Mouse (Mus musculus) hindbrain, embryonic 14.5 days (tissue): ENCODE results near the gene Wdr27. TPM values are rescaled to one million over a fixed set of nuclear protein-coding genes. Genes with fewer than 3 reads are reported as not detected.
"Not testable (repeated sequence)": the region's sequence is repeated elsewhere in the genome, so short reads cannot be mapped to it uniquely, and the experiment has no call there.

Experiments used
- ATAC-seq: fragments of 200-750 bp; cut with Nextera tagmentation; 2 replicates; pipeline ENCODE4 v1.8.0; 2017; ENCODE audit warnings: moderate number of reproducible peaks, mild to moderate bottlenecking, moderate TSS enrichment, moderate library complexity; ENCODE audit not compliant: low FRiP score
- DNase-seq: peaks from one replicate; pipeline ENCODE4 v3.0.0-alpha.2; 2015; ENCODE audit warnings: low spot score
- H3K27ac ChIP-seq: fragments of 300-500 bp; sonication (generic); 2 replicates; pipeline ENCODE4 v1.5.1; 2014; ENCODE audit warnings: mild to moderate bottlenecking, moderate library complexity
- H3K27me3 ChIP-seq: fragments of 300-500 bp; sonication (generic); 2 replicates; pipeline ENCODE4 v1.6.1; 2014; ENCODE audit warnings: mild to moderate bottlenecking, low read length, mixed read lengths; ENCODE audit not compliant: control insufficient read depth, insufficient read depth
- H3K36me3 ChIP-seq: fragments of 300-500 bp; sonication (generic); replicated peaks from 2 replicates; pipeline ENCODE4 v1.6.1; 2014; ENCODE audit not compliant: control insufficient read depth, insufficient read depth
- H3K4me1 ChIP-seq: fragments of 300-500 bp; sonication (generic); replicated peaks from 2 replicates; pipeline ENCODE4 v1.6.1; 2014; ENCODE audit warnings: antibody characterized with exemption, low read length, mixed read lengths; ENCODE audit not compliant: control insufficient read depth, insufficient read depth
- H3K4me2 ChIP-seq: fragments of 300-500 bp; sonication (generic); replicated peaks from 2 replicates; pipeline ENCODE4 v1.6.1; 2014; ENCODE audit warnings: mild to moderate bottlenecking, moderate library complexity
- H3K4me3 ChIP-seq: fragments of 300-500 bp; sonication (generic); replicated peaks from 2 replicates; pipeline ENCODE4 v1.5.1; 2014; ENCODE audit warnings: mild to moderate bottlenecking, low read length
- H3K9ac ChIP-seq: fragments of 300-500 bp; sonication (generic); 2 replicates; pipeline ENCODE4 v1.6.1; 2014
- H3K9me3 ChIP-seq: fragments of 300-500 bp; sonication (generic); 2 replicates; pipeline ENCODE4 v1.6.1; 2016; ENCODE audit warnings: low read length; ENCODE audit not compliant: control insufficient read depth
- WGBS: fragments of 180-500 bp; shearing (Covaris S2); extraction: QIAGEN DNeasy Blood & Tissue Kit; methylation state at CpG from one replicate; pipeline ENCODE4 v1.1.7; 2014; 5-methylcytosine and 5-hydroxymethylcytosine counted together
- polyA plus RNA-seq: library from polyadenylated mRNA; unstranded; fragments of >200 nt; fragmentation: Nextera tagmentation; extraction: Ambion mirVana; gene quantifications from 2 replicates; pipeline ENCODE4 v1.2.1, GENCODE M21; 2014

The Wdr27 gene
- polyA plus RNA-seq, 1 experiment from 2014 or later: 9.8 TPM

DNA sequence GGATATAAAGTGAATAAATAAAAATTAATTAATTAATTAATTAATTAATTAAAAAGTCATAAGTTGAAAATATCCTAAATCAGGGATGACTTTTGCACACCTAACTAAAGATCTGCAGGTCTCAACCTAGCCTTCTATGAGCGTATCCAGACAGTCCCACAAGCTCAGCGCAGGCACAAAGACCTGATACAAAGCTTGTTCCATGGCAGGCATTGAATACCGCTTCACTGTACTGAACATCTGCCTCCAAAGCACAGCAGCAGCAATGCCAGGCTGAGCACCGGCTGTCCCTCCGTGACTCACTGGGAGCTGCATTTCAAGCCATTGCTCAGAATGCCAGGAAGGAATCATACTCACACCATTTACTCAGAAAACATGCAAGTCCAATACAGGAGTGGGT lies 32.2 kb downstream of the Wdr27 start:
- no peaks in the 10 kb centered on the region for H3K9me3 ChIP-seq
- no peaks in the 10 kb centered on the region for H3K4me1 ChIP-seq
- ATAC-seq: no peak
- no peak for DNase-seq
- no peaks in the 10 kb centered on the region for H3K27me3 ChIP-seq
- H3K4me2 ChIP-seq: no peak overlapping the region
- no peak overlapping the region for H3K4me3 ChIP-seq
- no peak overlapping the region for H3K9ac ChIP-seq
- WGBS: 94% methylated on average over 5 of the region's 5 CpGs
- H3K36me3 ChIP-seq: no peaks in the 10 kb centered on the region
- H3K27ac ChIP-seq: no peak overlapping the region

DNA sequence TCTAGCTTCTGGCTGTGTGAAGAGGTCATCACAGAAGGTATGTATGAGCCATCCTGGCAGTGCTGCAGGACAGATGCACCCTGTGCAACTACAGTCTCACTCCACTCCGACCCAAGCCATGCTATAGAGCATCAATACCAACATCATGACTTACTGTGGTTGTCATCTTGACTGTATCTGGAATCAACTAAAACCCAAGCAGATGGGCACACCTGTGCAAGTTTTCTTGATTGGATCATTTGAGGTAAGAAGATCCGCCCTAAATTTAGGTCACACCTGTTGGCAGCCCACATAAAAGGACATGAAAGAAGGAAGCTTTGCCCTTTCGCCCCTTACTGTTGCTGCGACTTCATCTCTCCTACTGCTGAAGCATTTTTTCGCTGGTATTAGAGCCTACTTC lies 33.6 kb downstream of the Wdr27 start:
- DNase-seq: no peak
- Histone ChIP-seq H3K4me1 (no peaks in the 10 kb centered on the region), H3K9me3 (no peaks in the 10 kb centered on the region), H3K9ac (no peak overlapping the region), H3K27me3 (no peaks in the 10 kb centered on the region), H3K4me3 (no peak overlapping the region), H3K36me3 (no peaks in the 10 kb centered on the region), H3K27ac (no peak overlapping the region), H3K4me2 (no peak overlapping the region)
- 86% methylated on average over 5 of the region's 5 CpGs for WGBS
- no peak for ATAC-seq

DNA sequence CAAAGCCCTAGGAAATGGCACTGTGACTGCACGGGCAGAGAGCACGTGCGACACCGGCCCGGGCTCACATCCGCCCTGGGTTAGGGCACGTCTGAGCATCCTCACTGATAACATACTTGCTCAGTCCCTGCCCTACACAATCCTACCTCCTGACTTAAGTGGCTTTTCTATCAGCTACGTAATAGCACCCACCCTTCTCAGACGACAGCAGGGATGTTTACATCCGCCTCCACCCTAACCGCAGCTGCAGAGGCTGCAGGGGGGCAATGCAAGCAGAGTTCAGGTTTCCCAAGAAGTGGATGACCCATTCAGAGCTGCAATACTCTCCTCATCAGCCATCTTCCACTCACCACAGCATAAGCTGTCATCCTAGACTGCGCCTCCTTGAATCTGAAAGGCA lies 35.8 kb downstream of the Wdr27 start:
- Histone ChIP-seq H3K36me3 (no peaks in the 10 kb centered on the region), H3K4me1 (no peaks in the 10 kb centered on the region), H3K4me3 (no peak overlapping the region), H3K9ac (no peak overlapping the region), H3K27me3 (no peaks in the 10 kb centered on the region), H3K9me3 (no peaks in the 10 kb centered on the region), H3K27ac (no peak overlapping the region), H3K4me2 (no peak overlapping the region)
- ATAC-seq (no peak), DNase-seq (no peak)
- WGBS: 79% methylated on average over 12 of the region's 12 CpGs

DNA sequence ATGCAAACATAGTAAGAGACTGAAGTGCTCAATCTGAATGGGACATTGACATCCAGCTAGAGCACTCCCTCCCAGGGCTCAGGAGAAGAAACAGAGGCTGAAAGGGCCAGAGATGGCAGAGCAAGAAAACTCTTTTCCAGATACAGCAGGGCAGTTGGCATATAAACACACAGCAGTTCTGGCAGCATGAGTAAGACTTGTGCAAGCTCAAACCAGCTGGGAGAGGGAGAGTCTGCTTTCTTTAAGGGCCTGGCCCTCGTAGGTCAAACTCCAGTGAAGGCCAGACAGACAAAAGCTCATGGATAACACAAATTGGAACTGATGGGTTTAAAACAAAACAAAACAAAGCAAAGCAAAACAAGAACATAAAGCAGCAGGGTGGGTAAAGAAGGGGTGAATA lies 36.3 kb downstream of the Wdr27 start:
- no peaks in the 10 kb centered on the region for H3K27me3 ChIP-seq
- H3K27ac ChIP-seq: no peak overlapping the region
- WGBS: 37% methylated on average over 1 of the region's 1 CpGs
- H3K9me3 ChIP-seq: no peaks in the 10 kb centered on the region
- H3K9ac ChIP-seq: no peak overlapping the region
- ATAC-seq (no peak), DNase-seq (no peak)
- H3K4me3 ChIP-seq: no peak overlapping the region
- no peak overlapping the region for H3K4me2 ChIP-seq
- H3K36me3 ChIP-seq: no peaks in the 10 kb centered on the region
- no peaks in the 10 kb centered on the region for H3K4me1 ChIP-seq

DNA sequence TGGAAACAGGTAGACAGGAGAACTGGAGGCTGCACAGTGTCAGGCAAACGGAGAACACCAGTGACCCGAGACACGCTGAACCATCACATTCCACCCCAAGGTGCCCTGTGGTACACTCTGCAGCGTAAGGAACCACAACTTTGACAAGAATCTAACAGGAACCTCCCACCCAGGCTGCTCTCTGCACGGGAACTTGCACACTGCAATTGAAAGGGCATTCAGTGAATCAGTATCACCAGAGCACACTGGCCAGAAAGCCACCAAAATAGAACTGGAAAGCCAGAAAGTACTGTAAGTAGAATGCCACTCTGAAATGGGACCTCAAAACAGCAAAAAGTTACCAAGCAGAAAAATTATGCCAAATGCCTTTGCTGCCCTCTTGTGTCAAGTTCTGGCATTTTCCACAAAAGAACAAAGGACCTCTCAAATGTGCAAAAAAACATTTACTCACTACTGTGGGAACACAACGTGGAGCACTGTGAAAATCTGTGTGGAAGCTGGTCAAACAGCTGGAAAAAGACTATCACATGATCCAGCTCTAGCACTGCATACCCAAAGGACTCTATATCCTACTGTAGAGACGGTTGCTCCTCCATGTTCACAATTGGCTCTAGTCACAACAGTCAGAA lies 38.2 kb downstream of the Wdr27 start:
- ATAC-seq: peak; percentile 68
- Histone ChIP-seq H3K4me3 (no peak overlapping the region), H3K9me3 (no peaks in the 10 kb centered on the region), H3K27ac (no peak overlapping the region), H3K4me2 (no peak overlapping the region), H3K36me3 (no peaks in the 10 kb centered on the region), H3K9ac (peak overlapping the region; percentile 29), H3K27me3 (no peaks in the 10 kb centered on the region), H3K4me1 (no peaks in the 10 kb centered on the region)
- 57% methylated on average over 7 of the region's 7 CpGs for WGBS
- DNase-seq: peak; percentile 95

DNA sequence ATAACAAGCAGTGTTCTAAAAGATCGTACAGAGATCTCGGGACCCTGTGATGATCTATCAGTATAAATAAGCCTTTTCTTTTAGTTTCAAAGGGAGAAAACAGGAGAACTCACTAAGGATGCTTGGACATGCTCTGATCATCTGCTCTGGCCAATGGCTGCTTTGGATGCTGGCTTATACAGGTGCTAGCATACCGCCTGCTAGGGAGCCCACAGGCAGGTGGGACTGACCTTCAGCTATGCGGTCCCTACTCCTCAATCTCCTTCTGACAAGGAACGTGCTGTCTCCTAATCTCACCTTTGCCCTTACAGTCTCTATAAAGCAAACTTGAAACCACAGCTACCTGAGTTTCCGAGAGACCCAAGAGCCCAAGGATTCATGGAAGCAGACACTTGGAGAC lies 38.8 kb downstream of the Wdr27 start:
- no peaks in the 10 kb centered on the region for H3K9me3 ChIP-seq
- no peak overlapping the region for H3K9ac ChIP-seq
- H3K27me3 ChIP-seq: no peaks in the 10 kb centered on the region
- H3K4me2 ChIP-seq: no peak overlapping the region
- H3K4me3 ChIP-seq: no peak overlapping the region
- H3K27ac ChIP-seq: no peak overlapping the region
- no peaks in the 10 kb centered on the region for H3K4me1 ChIP-seq
- DNase-seq: no peak
- 89% methylated on average over 6 of the region's 6 CpGs for WGBS
- ATAC-seq: no peak
- H3K36me3 ChIP-seq: no peaks in the 10 kb centered on the region

DNA sequence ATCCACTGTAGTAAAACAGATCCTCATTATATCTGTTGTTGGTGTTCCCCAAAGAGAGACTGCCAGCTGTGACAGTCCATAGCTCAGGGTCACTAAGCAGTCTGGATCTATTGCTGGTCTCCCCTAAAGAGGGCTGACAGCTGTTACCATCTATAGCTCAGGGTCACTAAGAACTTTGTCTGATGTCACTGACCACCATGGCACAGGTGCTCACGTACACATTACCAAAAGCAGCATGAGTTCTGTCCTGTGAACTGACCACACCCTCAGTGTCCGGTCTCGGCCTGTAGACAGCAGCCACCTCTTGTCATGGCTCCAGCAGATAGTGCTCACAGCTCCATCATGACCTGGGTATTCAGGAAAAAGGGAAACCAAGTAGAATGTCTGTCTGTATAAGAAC lies 39.7 kb downstream of the Wdr27 start:
- ATAC-seq (no peak), DNase-seq (no peak)
- no peak overlapping the region for H3K9ac ChIP-seq
- no peaks in the 10 kb centered on the region for H3K36me3 ChIP-seq
- no peaks in the 10 kb centered on the region for H3K9me3 ChIP-seq
- no peak overlapping the region for H3K4me2 ChIP-seq
- H3K27ac ChIP-seq: no peak overlapping the region
- H3K4me1 ChIP-seq: no peaks in the 10 kb centered on the region
- no peaks in the 10 kb centered on the region for H3K27me3 ChIP-seq
- 82% methylated on average over 3 of the region's 3 CpGs for WGBS
- H3K4me3 ChIP-seq: no peak overlapping the region

DNA sequence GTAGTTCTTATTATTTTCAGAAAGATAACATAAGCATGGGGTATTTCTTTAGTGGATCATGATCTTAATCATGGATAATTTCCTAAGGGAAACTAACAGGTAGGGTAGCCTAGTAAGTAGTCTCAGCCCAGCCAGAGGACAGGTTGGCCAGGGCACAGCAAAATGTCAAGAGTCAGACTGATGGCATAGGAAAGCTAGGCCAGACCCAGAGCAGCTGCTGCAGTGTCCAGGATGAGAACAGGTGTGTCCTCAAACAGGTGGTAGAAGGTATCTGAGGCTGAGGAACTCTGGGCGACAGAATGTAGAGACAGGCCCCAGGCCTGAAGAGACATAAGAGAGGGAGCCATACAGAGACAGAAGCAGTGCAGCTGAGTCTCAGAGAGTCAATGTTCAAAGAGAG lies 44.0 kb downstream of the Wdr27 start:
- Histone ChIP-seq H3K4me2 (no peak overlapping the region), H3K27ac (no peak overlapping the region), H3K4me1 (no peaks in the 10 kb centered on the region), H3K4me3 (no peak overlapping the region), H3K27me3 (no peaks in the 10 kb centered on the region), H3K9ac (no peak overlapping the region), H3K9me3 (no peaks in the 10 kb centered on the region), H3K36me3 (no peaks in the 10 kb centered on the region)
- ATAC-seq: no peak
- WGBS: 71% methylated on average over 1 of the region's 1 CpGs
- no peak for DNase-seq

DNA sequence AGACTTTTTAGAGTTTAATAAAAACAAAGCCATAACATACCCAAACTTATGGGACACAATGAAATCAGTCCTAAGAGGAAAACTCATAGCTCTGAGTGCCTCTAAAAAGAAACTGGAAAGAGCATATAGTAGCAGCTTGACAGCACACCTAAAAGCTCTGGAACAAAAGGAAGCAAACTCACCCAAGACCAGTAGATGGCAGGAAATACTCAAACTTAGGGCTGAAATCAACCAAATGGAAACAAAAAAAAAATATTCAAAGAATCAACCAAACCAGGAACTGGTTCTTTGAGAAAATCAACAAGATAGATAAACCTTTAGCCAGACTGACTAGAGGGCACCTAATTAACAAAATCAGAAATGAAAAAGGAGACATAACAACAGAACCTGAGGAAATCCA lies 47.9 kb downstream of the Wdr27 start:
- not testable (repeated sequence) for H3K36me3 ChIP-seq, ATAC-seq, H3K27ac ChIP-seq, H3K27me3 ChIP-seq, H3K9me3 ChIP-seq, DNase-seq, H3K4me2 ChIP-seq, H3K9ac ChIP-seq, H3K4me1 ChIP-seq, H3K4me3 ChIP-seq

DNA sequence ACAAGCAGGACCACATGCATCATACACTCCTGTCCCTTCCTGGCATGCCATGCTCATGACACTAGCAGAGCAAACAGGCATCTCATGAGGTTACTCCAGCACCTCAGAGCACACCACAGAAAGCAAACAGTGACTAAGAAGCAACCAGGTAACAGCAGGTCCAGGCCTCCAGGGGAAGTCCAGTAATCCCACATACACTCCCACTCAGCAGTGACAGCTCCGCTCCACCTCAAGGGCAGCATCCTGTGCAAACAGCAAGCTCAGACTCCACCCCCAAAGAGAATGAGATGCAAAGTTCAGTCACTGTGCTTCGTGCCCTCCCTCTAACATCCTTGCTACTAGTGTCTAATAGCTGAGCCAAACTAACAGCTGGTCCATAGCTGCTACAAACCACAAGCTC lies 56.0 kb downstream of the Wdr27 start:
- WGBS: 65% methylated on average over 2 of the region's 2 CpGs
- no peak for ATAC-seq

More for the DNA sequence above, 56.0 kb downstream of the Wdr27 start:
- Histone ChIP-seq H3K27ac (no peak overlapping the region), H3K4me1 (no peaks in the 10 kb centered on the region), H3K27me3 (no peaks in the 10 kb centered on the region), H3K36me3 (no peaks in the 10 kb centered on the region), H3K9me3 (no peaks in the 10 kb centered on the region), H3K4me3 (no peak overlapping the region), H3K9ac (no peak overlapping the region), H3K4me2 (no peak overlapping the region)
- DNase-seq: no peak
